Mouse (Mus musculus) mouse trophoblast stem cell (cell line): ENCODE measurements at regions not wholly inside any gene's neighbourhood (a gene's known extent, or its start where the extent isn't known, plus 50 kb on each side); places are given as distances from the start of the nearest gene placed in this dataset.

ENCODE experiments used
- in situ Hi-C, 2 experiments: fragments of 300-500 bp; cut with MseI, MboI; formaldehyde crosslinking; loops; 2 replicates in 1 of 2; 3 replicates in 1 of 2; pipeline ENCODE4 v1.15.1; 2025

DNA sequence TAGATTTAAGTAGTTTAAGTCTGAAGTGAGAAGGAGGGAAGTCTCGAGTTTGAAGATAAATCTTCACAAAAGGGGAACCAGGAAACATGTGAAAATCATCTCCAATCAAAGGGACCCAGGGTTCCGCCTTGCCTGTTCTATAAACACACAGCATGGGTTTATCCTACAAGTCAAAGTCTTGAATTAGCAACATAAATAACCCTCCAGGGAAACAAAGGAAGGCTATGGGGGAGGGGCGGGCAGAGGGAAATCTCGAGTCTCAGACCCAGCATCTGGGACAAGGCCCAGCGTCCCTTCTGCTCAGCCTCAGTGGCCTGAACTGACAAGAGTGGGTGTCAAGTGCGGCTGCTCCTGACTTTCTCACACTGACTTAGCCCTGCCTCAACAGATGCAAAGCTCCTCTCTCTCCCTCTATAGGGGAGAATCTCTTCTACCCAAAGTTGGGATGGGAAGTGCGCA is 240.3 kb upstream of the Lrig3 start:
- in situ Hi-C loops: no loop called here

DNA sequence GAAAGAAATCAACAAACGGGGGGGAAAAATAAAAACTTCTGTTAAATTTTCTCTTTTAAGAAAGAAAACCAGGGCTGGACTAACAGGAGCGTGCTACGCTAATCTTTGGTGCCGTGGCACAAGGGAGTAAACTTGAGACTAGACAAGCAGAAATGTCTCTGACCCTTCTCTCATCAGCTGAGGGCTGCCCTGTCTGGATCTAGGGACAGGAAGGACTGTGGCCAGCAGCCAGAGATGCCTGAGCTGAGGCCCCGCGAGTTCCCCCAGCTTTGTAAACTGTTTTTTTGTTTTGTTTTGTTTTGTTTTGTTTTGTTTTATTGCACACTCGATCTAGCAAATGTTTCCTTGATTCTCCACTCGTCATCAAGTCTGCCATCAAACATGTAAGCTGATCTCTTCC is 239.4 kb upstream of the Lrig3 start:
- in situ Hi-C loops: no loop called here

DNA sequence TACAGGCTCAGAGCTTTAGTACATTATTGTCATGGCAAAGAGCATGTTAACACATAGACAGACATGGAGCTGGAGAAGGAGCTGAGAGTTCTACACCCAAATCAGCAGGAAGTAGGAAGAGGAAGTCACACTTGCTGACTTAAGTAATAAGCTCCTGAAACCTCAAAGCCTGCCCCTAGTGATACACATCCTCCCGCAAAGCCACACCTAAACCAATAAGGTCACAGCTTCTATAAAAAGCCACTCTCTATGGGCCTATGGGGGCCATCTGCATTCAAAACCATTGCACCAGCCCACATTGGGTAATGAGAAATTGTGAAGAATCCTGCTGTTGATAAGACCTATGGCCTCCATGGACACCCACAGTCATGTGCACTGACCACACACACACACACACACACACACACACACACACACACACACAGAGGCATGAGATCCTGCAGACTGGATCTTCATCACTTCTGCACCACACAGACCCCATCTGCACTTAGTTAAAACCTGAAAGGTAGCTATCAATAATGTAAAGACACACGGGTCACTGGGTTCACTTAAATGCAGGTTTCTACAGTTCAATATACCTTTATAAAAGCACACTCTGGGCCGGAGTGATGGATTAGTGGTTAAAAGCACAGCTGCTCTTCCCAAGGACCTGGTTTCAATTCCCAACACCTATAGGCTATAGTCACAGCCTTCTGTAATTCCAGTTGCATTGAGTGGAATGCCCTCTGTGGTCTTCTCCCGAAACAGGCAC is 230.0 kb upstream of the Lrig3 start:
- in situ Hi-C loops: no loop called here

DNA sequence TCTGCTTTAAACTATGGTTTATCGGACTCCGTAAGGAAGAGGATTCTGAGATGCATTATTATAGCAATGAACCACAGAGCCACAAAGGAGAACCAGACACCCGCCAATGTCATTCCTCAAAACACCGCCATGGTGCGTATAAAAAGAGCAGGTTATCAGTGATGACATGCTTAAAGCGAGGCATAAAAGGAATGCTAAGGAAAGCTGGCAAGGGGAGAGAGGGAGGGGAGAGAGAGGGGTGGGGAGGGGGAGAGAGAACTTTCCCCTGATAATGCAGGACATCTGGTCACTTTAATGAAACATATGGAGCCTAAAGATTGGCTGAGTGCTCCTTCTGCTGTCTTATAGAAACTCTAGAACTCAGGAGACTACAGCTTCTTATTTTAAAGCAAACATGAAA is 222.8 kb upstream of the Lrig3 start:
- in situ Hi-C loops: no loop called here

DNA sequence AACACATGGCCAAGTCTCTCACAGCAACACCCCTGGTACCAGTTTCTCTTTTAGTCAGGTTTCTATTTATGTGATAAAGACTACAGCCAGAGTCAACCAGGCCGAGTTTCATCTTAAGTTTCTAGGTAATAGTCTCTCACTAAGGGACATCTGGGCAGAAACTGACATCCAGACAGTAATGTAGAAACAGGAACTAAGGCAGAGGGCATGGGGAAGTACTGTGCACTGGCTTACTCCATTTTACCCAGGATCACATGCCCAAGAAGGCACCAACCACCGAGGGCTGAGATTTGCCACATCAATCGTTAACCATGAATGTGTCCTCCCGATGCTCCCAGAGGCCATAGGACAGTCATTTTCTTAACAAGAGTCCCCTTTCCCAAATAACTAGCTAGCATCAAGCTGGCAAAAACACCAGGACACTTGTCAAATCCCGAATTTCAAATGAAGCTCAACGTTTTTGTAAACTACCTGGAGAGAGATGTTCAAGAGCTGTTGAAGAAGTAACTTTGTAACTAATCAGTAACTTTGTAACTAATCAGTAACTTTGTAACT is 216.9 kb upstream of the Lrig3 start:
- in situ Hi-C loops: no loop called here

DNA sequence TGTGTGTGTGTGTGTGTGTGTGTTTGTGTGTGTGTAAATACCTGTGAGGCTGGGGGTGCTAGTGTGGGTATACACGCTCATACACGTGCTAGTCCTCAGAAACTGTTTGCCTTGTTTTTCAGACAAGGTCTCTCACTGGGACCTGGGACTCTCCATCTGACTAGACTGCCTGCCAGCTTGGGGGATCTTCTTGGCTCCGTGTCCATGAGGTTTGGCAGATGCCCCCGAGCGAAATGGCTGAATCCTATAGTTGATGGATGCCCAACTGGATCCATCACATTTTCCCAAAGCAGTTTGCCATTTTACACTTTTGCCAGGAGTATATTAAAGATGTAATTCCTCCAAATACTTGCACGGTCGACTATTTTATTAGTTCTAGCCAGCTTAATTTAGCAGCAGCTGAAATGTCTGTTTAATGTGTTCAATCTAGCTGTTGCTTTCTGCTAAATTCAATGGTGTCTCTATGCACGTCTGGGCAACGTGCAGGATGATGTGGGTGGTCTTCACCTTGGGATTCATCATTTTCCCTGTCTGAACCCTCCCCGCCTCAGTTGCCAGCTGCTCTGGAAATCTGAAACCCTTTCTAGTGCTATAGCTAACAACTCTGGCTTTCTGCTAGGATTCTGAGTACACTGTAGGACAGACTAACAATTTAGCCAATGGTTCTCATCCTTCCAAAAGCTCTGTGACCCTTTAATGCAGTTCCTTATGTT is 213.3 kb upstream of the Lrig3 start:
- in situ Hi-C loops: no loop called here

DNA sequence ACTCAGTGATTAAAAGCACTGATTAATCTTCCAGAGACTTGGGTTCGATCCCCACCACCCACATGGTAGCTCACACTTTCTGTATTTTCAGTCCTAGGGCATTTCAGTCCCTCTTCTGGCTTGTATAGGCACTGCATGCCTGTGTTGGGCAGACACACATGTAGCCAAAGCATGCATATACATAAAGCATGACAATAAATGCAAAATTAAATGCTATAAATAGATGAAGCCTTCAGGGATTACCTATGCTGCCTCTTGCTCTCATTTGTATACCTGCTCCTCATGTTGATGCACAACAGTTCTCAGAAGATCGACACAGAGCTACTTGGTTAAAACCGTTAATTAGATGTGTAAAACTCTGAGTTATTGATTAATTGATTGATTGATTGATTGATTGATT is 206.8 kb upstream of the Lrig3 start:
- in situ Hi-C loops: no loop called here

DNA sequence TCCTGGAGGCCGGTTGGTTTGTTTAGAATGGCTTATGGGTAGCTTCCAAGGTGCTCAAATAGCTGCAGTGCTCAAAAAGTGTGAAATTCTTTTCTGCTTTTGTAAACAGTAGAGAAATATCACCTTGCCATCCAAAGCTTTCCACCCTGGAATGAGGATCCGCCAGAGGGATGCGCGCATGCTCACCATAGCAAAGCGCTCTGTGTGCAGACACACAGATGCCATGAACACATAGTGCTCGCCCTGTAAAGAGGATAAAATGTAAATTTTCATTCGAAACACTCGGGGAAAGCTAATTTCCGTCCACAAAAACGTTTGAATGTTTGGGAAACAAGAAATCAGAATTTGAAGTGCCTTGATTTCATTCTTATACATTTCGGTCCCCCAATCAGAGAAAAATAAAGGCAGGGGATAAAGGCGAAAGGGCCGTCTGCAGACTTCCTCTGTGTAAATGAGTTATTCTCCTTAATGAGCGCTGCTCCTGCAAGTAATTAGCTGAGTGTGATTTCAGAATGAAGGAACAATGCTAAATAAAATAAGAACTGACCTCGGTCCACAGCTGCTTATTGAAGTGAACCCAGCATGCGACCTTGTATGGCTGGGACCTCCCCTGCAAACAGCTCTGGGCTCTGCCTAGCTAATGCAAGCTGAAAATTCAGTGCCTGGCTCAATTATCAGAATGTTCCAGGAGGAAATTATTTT is 203.4 kb upstream of the Lrig3 start:
- in situ Hi-C loops: no loop called here

DNA sequence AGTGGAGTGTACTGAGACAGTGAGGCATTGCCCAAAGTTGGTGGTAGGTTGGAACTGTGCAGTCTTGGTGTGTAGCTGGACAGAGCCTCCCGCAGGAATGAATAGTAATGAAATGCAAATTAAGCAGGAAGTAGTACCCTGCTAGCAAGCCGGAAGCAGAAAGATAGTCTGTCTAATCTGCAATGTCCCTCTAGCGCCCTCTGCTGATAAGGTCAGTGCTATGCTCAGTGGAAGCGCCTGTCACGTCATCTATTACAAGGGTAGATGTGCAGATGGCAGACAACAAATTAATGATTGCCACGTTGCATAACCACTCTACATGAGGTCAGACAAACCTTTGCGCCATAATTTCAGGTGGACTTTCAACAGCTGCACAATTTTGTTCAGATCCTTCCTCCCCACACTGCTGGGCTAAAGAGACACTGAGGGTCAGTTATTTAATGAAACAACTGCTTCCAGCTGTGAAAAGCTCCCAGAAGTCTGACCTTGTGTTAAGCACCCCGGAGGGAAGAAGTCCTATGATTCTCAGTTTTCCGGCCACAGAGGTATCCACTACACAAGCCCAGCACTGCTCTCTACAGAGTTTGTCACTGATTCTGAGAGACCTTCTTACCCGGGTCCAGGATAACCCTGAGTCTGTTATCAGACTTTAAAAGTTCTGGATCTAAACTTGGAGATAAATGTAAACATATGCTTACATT is 201.4 kb upstream of the Lrig3 start:
- in situ Hi-C loops: no loop called here

DNA sequence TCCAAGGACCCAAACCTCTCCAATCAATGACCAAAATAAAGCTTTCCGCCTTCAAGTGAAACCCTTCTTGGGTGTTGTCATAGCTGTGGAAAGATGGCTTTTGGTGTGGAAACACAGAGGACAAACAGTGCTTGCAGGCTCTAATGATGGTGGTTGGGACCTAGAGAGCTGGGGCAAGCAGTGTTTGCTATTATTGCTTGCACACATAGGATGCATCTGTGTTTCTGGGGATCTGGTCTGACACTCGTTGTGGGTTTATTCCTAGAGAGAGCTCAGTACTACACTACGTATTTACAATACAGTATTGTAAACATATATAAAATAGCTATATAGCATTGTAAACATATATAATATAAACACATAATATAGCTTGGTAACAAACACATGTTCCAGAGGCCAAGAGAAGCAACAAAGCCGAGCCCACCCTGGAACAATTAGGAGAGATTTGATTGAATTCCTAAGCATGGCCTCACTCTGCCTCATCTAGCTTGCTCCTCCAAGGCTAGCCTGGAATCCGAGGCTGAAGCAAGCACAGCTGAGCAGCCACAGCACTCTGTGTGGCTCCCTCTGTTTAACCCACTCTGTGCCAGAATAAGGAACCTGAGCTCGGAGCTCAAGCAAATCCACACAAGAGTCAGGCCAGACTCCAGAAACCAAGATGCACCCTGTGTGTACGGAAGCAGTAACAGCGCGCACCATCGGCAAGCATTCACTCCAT is 200.7 kb upstream of the Lrig3 start:
- in situ Hi-C loops: no loop called here

DNA sequence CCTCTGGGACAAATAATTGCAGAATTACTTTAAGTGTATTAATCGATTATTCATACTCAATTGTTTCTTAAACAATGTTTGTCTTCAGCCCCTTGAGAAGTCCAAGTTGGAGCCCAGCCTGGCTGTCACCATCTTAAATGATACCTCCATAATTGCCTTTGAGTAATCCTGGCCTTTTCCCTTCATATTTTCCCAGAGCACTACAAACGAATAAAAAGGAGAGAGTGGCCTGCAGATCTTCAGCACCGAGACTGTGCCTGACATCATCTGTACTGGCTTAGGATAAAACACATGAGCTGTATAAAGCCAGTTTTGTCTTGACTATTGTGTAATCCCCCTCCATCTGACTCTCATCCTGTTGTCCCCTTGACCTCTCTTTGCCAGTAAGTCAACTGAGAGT is 197.7 kb upstream of the Lrig3 start:
- in situ Hi-C loops: no loop called here

DNA sequence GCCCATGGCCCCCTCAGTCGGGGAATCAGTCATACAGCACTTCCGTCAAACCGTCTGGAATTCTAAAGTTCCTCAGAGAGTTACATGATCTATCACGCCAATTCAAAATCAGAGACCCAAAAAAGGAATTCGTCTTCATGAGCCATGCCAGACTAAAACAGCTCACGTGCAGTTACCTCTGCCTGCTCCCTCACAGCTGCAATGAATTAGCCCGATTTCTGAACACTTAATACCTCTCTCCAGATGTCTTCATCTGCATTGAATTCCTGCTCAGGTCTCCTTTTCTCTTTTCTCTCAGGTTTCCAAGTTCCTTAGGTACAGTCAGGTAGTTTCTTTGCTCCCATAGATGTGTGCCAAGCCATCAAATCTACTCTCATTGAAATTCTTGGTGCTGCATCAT is 192.4 kb upstream of the Lrig3 start:
- in situ Hi-C loops: no loop called here

DNA sequence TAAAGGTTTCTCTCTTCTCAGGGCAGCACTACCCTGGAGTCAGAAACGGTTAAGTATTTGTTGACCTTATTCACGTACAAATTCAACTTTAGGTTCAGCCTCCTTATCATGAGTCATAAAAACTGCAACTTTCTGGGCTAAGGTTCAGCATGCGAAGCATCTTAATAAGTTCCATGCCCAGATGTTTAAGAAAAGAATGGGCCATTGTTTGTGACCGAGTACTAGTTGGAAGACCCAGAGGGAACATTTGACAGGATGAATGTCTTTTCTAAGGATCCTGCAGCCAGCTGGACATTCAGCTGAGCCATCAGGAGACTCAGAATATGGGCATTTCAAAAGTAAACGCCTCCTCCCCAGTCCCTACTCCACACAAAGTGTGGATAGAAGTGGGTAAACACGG is 183.5 kb upstream of the Lrig3 start:
- in situ Hi-C loops: loop anchor here in 1 of 2 experiments (10.0 kb wide), 1 partner anchor 212 kb away; no protein-coding TSS in a partner anchor

DNA sequence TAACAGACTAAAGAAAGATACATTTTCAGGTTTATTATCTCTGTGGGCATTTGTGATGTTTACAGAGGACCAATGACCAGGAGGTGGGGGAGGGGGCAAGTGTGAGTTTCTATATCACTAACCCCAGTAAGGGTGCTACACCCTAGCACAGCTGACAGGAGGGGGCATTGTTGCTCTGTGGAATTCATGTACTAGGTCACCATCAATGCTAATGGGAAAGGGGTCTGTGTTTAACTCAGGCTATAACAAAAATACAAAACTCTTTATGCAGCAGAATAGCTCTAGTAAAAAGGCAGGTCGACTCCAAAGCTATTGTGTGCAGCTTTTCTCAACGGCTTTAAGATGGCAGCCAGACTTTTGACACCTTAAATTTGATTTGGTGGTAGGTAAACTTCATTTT is 181.1 kb upstream of the Lrig3 start:
- in situ Hi-C loops: loop anchor here in 1 of 2 experiments (10.0 kb wide), 1 partner anchor 210 kb away; no protein-coding TSS in a partner anchor

DNA sequence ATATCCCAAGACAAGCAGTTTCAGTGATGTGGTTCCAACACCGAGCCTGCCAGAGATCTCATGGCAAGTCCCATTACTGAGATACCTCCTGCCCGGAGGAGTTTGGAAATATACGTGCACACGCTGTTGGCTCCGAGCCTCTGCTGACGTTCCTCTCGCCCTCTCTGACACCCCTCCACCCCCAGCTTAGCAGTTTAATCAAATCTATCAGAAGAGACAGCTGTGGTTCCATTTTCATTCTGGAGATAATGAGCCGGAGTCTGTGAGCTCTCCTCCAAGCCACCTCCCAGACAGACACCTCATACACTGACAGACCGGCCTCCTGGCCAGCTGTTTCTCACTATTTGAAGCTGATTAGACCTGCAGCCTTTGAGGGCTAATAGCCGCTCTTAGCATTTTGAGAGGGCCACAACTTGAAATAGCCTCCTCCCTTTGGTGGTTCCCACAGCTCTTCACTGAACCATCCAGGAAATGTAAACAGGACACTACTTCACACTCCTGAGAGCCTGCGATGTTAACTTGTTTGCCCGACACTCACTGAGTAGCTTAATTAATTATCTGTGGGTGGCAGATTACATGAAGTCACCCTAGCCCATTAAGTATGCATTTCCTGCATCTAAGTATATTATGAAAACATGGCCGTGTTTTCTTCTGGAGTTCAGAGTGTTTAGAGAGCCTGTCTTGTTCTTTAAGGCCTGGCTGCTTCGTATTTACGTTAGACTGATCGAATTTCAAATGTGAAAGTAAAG is 180.3 kb upstream of the Lrig3 start:
- in situ Hi-C loops: loop anchor here in 1 of 2 experiments (10.0 kb wide), 1 partner anchor 209 kb away; no protein-coding TSS in a partner anchor

DNA sequence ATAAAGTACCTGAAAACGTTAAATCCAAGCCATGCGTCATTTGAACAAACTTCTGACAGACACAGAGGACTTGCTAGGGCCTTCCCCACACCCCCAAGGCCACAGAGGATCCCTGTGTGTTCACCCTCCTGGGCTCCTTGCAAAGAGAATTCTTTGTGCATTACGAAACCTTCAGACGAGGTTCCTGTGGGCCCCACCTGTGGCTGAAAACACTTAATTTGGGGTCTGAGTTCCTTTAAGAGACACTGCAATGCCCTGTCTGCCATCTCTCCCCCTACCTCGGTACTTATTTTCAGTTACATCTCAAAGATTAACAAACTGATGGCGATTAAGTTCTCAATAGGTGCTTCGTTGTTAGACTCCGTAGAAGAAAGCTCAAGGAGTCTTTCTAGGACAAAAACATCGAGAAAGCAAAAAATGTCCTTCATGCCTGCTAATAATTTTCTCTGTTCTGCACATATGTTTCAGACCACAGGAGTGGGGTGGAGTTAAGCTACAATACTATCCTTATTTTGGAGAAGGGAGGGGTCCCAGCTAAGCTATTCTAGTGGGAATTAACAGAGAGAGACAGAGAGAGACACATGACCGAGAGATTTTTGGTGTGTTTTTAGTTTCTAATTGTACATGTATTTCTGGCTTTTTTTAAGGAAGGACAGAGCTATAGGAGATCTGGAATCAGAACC is 179.6 kb upstream of the Lrig3 start:
- in situ Hi-C loops: loop anchor here in 1 of 2 experiments (10.0 kb wide), 1 partner anchor 208 kb away; no protein-coding TSS in a partner anchor

DNA sequence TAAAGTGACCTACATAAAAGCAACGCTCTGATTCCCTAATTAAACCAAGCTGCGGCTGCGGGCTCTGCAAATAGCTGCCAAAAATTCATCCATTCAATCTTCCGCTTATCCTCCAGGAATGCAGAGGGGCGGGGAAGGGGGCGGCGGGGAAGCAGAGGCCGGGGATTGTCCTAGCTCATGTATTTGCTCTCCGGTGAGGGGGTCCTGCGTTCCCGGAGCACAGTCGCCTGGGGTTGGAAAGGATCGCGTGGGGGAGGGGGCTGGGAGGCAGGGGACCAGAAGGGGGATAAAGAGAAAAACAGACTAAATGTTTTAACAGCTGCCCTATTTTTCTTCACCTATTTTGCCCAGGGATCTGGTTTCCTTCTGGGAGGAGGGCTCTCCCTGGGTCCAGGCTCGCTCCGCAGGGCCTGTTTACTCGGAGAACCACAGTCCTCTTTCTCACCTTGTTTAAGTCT is 179.1 kb upstream of the Lrig3 start:
- in situ Hi-C loops: loop anchor here in 1 of 2 experiments (10.0 kb wide), 1 partner anchor 208 kb away; no protein-coding TSS in a partner anchor

DNA sequence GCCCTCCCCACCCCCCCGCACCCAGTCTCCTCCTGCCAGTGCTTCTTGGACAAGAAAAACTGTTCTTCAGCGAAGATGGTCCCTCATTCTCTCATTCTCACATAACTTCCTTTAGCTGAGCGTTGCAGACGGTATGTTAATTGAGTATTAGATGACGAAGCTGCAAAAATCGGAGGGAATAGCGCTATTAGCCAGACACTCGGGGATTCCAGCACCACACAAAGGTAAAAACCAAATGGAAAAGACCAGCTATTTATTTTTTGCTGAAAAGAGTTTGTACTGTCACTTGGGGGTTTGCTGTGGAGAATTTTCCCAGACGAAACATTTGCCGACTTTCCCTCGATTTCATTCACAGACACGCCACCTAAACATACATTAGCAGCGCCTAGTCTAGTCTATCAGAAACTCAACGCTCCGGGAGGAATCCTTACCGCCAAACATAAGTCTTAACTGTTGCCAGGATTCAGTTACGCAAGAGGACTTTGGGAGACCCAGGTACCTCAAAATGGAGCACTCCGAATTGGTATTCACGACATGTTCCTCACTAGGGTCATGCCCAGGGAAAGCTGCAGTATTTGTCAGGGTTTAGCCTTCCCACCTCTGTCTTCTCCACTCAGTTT is 178.4 kb upstream of the Lrig3 start:
- in situ Hi-C loops: loop anchor here in 1 of 2 experiments (10.0 kb wide), 1 partner anchor 207 kb away; no protein-coding TSS in a partner anchor

DNA sequence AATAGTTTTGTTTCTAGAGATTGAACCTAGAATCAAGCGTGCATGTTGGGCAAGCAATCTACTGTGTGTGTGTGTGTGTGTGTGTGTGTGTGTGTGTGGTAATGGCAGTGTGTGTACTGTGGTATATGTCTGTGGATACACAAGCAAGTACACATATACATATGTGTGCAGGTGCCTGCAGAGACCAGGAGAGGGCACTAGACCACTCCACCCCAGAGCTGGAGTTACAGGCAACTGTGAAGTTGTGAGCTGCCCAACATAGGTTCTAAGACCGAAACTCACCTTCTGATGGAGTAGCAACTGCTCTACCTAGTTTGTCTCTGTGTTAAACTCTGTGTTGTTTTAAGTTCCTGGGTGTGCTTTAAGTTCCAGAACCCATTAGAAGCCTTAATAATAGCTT is 177.7 kb upstream of the Lrig3 start:
- in situ Hi-C loops: loop anchor here in 1 of 2 experiments (10.0 kb wide), 1 partner anchor 207 kb away; no protein-coding TSS in a partner anchor
